Mouse (Mus musculus) embryonic facial prominence, embryonic 15.5 days (tissue): ENCODE results near the gene Fam32a. TPM values are rescaled to one million over a fixed set of nuclear protein-coding genes. Genes with fewer than 3 reads are reported as not detected.
A peak's percentile ranks its signal among the peaks of the same experiment; 100 is the strongest.

ENCODE experiments used
- ATAC-seq: fragments of 200-750 bp; cut with Nextera tagmentation; 2 replicates; pipeline ENCODE4 v1.8.0; 2017; ENCODE audit warnings: low read depth, moderate TSS enrichment; ENCODE audit not compliant: insufficient number of reproducible peaks, low FRiP score, low TSS enrichment
- H3K27ac ChIP-seq: fragments of 300-500 bp; sonication (generic); replicated peaks from 2 replicates; pipeline ENCODE4 v1.5.1; 2015; ENCODE audit warnings: mild to moderate bottlenecking, inconsistent platforms
- H3K27me3 ChIP-seq: fragments of 300-500 bp; sonication (generic); 2 replicates; pipeline ENCODE4 v1.6.1; 2015; ENCODE audit warnings: inconsistent platforms
- H3K36me3 ChIP-seq: fragments of 300-500 bp; sonication (generic); 2 replicates; pipeline ENCODE4 v1.6.1; 2015; ENCODE audit warnings: mild to moderate bottlenecking, inconsistent platforms
- H3K4me1 ChIP-seq: fragments of 300-500 bp; sonication (generic); 2 replicates; pipeline ENCODE4 v1.6.1; 2015; ENCODE audit warnings: inconsistent platforms
- H3K4me2 ChIP-seq: fragments of 300-500 bp; sonication (generic); replicated peaks from 2 replicates; pipeline ENCODE4 v1.6.1; 2015; ENCODE audit warnings: mild to moderate bottlenecking, inconsistent platforms
- H3K4me3 ChIP-seq: fragments of 300-500 bp; sonication (generic); replicated peaks from 2 replicates; pipeline ENCODE4 v1.5.1; 2015; ENCODE audit warnings: mild to moderate bottlenecking, inconsistent platforms
- H3K9ac ChIP-seq: fragments of 300-500 bp; sonication (generic); 2 replicates; pipeline ENCODE4 v1.6.1; 2015; ENCODE audit warnings: inconsistent platforms
- H3K9me3 ChIP-seq: fragments of 300-500 bp; sonication (generic); replicated peaks from 2 replicates; pipeline ENCODE4 v1.6.1; 2016; ENCODE audit warnings: inconsistent platforms
- WGBS: fragments of 180-500 bp; shearing (Covaris S2); methylation state at CpG from one replicate; pipeline ENCODE4 v1.1.7; 2015; 5-methylcytosine and 5-hydroxymethylcytosine counted together
- polyA plus RNA-seq: library from polyadenylated mRNA; unstranded; fragments of >200 nt; fragmentation: Nextera tagmentation; extraction: Ambion mirVana; gene quantifications from 2 replicates; pipeline ENCODE4 v1.2.1, GENCODE M21; 2015

Fam32a gene
- polyA plus RNA-seq, 1 experiment from 2014 or later: 71.0 TPM

DNA sequence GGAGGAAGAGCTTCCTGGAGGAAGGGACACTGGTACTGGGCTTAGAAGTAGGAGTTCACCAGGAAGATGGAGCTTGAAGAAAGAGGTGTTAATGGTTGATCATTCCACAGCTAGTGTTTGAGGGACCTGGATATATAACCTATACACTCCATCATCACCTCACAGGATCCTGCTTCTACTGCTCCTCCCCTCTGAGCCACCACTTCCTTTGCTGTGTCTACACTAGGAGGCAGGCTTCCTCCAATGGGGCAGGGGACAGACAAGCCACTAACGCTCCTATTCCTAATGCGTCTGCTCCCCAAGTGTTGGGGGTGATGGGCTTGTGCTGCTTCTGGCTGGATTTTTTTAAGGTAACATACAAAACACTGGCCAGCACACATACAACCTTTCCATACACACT, 8.8 kb upstream of the Fam32a start:
- Histone ChIP-seq H3K9ac (no peak overlapping the region), H3K4me1 (no peaks in the 10 kb centered on the region), H3K27ac (no peak overlapping the region), H3K4me2 (no peak overlapping the region), H3K4me3 (no peak overlapping the region), H3K9me3 (no peaks in the 10 kb centered on the region), H3K27me3 (0 out of 2 replicates have a peak, but pooled peaks cover 2% of the 10 kb centered on the region), H3K36me3 (no peaks in the 10 kb centered on the region)
- ATAC-seq: no peak
- 77% methylated on average over 2 of the region's 2 CpGs for WGBS

DNA sequence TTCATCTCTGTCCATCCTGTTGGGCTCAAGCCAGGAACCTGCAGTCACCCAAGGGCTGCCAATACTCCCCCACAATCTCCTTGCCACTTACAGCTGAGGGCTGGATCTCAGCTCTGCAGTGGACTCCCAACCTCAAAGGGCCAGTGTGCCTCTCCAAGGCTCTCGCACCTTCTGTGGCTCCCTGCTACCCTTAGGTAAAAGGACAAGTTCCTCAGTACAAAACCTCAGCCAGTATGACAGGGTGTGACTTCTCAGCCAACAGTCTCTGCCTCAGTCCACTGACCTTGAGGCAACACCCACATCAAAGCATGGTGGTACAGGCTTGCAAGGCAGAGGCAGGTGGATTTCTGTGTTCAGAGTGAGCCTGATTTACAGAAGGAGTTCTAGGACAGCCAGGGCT, 7.7 kb upstream of the Fam32a start:
- no peak overlapping the region for H3K4me2 ChIP-seq
- no peak overlapping the region for H3K4me3 ChIP-seq
- no peaks in the 10 kb centered on the region for H3K9me3 ChIP-seq
- no peaks in the 10 kb centered on the region for H3K36me3 ChIP-seq
- 0 out of 2 replicates have a peak, but pooled peaks cover 2% of the 10 kb centered on the region for H3K27me3 ChIP-seq
- H3K4me1 ChIP-seq: no peaks in the 10 kb centered on the region
- H3K27ac ChIP-seq: no peak overlapping the region
- no peak for ATAC-seq
- no peak overlapping the region for H3K9ac ChIP-seq
- 83% methylated on average over 1 of the region's 1 CpGs for WGBS

DNA sequence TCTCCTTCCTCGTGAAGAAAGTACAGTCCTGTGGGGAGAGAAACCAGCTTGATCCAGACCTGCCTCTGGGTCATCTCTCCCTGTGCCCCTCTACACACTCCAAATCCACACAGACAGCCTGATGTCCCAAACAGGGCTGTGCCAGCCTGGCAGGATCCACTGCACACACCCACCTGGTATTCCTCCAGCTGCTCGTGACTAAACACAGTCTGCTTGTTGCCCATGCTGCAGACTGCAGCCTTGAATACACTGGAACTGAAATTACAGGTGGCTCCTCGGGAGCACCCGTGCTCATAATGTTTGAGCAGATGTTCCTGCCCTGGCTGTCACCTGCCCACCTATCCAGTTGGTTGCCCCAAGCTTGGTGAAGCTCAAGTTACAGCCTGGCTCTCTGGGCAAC, 6.8 kb upstream of the Fam32a start, which contains the start of gene Cib3:
Cib3 (minus strand) TSS at position 87 of the 400 bp plus-strand sequence.
- Histone ChIP-seq H3K9ac (no peak within 1 kb of the TSS), H3K4me1 (no peaks in the 10 kb centered on the region), H3K36me3 (no peaks in the 10 kb centered on the region), H3K9me3 (no peaks in the 10 kb centered on the region), H3K4me3 (no peak within 1 kb of the TSS), H3K27ac (no peak within 1 kb of the TSS), H3K27me3 (0 out of 2 replicates have a peak, but pooled peaks cover 2% of the 10 kb centered on the region), H3K4me2 (no peak within 1 kb of the TSS)
- ATAC-seq: no peak
- WGBS: 36% methylated on average over 4 of the region's 4 CpGs

DNA sequence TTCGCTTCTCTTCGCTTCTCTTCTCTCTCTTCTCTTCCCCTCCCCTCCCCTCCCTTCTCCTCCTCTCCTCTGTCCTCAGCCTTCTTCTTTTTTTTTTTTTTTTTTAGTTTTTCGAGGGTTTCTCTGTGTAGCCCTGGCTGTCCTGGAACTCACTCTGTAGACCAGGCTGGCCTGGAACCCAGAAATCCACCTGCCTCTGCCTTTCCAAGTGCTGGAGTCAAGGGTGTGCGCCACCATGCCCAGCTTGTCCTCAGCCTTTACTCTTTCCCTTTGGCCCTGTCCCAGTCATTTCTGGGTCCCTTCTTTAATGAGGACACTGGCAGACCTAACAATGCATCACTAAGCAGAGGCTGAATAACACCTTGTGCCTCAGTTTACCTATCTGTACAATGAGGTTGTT, 6.0 kb upstream of the Fam32a start, which contains the start of gene Gm11034:
Gm11034 (minus strand) TSS at position 101 of the 400 bp plus-strand sequence.
- no peak for ATAC-seq
- no peak within 1 kb of the TSS for H3K9ac ChIP-seq
- no peak within 1 kb of the TSS for H3K4me3 ChIP-seq
- H3K9me3 ChIP-seq: no peaks in the 10 kb centered on the region
- no peak within 1 kb of the TSS for H3K4me2 ChIP-seq
- no peaks in the 10 kb centered on the region for H3K36me3 ChIP-seq
- no peak within 1 kb of the TSS for H3K27ac ChIP-seq
- 0 out of 2 replicates have a peak, but pooled peaks cover 2% of the 10 kb centered on the region for H3K27me3 ChIP-seq
- WGBS: 76% methylated on average over 4 of the region's 4 CpGs
- no peaks in the 10 kb centered on the region for H3K4me1 ChIP-seq

DNA sequence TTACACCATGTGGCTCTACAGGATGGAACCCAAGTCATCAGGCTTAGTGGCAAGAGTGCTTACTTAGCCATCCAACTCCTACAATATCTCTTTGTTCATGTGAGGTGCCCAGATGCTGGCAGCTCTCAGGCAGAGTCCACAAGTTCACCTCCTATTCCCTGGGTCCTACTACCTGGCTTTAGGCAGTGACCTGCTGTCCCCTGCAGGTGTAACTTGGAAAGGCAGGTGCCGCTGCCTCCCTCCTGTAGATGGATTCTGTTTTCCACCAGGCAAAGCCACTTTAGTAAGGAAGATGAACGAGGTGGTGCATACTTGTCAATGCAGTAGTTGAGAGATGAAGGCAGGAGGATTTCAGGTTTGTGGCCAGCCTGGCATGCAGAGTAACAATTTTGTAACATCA, 4.5 kb upstream of the Fam32a start:
- Histone ChIP-seq H3K4me2 (no peak overlapping the region), H3K4me3 (no peak overlapping the region), H3K27ac (no peak overlapping the region), H3K36me3 (no peaks in the 10 kb centered on the region), H3K9ac (no peak overlapping the region), H3K27me3 (0 out of 2 replicates have a peak, but pooled peaks cover 2% of the 10 kb centered on the region), H3K4me1 (no peaks in the 10 kb centered on the region), H3K9me3 (no peaks in the 10 kb centered on the region)
- no peak for ATAC-seq
- WGBS: 46% methylated on average over 2 of the region's 2 CpGs

DNA sequence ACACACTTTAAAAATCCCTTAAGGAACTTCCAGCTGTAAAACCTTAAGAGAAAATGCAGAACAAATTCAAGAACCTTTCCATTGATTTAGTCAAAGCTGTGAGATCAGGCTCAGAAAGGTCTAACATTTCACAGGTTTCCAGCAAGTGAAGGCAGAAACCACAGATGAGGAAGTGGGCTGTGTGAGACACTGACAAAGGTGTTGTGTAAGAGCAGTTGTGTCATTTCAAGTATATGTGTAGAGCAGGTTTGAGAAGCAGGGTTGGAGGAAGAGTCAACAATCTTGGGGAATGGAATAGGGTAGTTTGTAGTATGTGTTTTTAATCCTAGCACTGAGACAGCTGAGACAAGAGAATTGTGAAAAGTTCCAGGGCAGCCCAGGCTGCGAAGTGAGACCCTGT, 3.7 kb upstream of the Fam32a start:
- Histone ChIP-seq H3K27me3 (0 out of 2 replicates have a peak, but pooled peaks cover 2% of the 10 kb centered on the region), H3K4me1 (peaks cover 8% of the 10 kb centered on the region), H3K27ac (no peak overlapping the region), H3K9ac (no peak overlapping the region), H3K9me3 (no peaks in the 10 kb centered on the region), H3K4me2 (no peak overlapping the region), H3K4me3 (no peak overlapping the region), H3K36me3 (0 out of 2 replicates have a peak, but pooled peaks cover 1% of the 10 kb centered on the region)
- WGBS: 48% methylated on average over 1 of the region's 1 CpGs
- no peak for ATAC-seq

DNA sequence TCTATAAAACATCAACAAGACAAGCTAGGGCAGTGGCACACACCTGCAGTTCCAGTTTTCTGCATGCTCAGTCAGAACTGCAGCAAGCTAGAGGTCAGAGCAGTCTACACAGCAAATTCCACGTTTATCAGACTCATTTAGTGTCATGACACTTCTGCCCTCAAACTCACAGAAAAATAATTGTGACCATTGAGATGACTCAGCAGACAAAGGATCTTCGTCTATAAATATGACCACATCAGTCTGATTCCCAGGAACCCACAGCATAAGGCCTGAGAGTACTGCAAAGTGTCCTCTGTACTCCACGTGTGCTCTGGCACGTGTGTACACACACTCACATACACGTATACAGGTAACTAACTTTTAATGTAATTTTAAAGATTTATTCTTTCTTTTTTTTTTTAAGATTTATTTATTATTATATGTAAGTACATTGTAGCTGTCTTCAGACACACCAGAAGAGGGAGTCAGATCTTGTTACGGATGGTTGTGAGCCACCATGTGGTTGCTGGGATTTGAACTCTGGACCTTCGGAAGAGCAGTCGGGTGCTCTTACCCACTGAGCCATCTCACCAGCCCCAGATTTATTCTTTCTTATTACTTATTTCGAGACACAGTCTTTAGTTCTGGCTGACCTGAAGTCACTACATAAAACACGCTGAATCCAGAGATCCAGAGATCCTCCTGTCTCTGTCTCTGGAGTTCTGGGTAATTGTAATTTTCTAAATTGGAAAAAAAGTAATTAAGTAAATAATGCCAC, 569 bp upstream of the Fam32a start:
- Histone ChIP-seq H3K4me1 (peaks cover 15% of the 10 kb centered on the region), H3K27me3 (0 out of 2 replicates have a peak, but pooled peaks cover 2% of the 10 kb centered on the region), H3K9ac (no peak overlapping the region), H3K9me3 (no peaks in the 10 kb centered on the region), H3K36me3 (peaks cover 30% of the 10 kb centered on the region), H3K4me3 (peak overlapping the region; percentile 82), H3K4me2 (peak overlapping the region; percentile 66), H3K27ac (no peak overlapping the region)
- 78% methylated on average over 10 of the region's 10 CpGs for WGBS
- ATAC-seq: no peak

DNA sequence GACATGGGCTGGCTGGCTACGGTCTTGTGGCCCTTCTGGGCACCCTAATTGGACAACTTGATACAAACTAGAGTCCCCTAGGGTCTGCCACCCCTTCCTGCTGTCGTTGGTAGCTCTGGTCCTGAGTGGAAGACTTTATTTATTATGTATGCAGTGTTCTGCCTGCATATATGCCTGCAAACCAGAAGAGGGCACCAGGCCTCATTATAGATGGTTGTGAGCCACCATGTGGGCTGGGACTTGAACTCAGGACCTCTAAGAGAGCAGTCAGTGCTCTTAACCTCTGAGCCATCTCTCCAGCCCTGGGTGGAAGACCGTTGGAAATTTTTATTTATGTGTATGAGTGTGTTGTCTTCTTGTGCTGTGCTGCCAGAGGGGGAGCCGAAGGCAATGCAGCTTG, 1.2 kb downstream of the Fam32a start:
- H3K27me3 ChIP-seq: no peaks in the 10 kb centered on the region
- no peak for ATAC-seq
- H3K9ac ChIP-seq: no peak overlapping the region
- H3K27ac ChIP-seq: no peak overlapping the region
- no peaks in the 10 kb centered on the region for H3K9me3 ChIP-seq
- peak overlapping the region; percentile 66 for H3K4me2 ChIP-seq
- WGBS: 86% methylated on average over 4 of the region's 4 CpGs
- H3K36me3 ChIP-seq: peaks cover 30% of the 10 kb centered on the region
- H3K4me1 ChIP-seq: peaks cover 15% of the 10 kb centered on the region
- H3K4me3 ChIP-seq: peak overlapping the region; percentile 82

DNA sequence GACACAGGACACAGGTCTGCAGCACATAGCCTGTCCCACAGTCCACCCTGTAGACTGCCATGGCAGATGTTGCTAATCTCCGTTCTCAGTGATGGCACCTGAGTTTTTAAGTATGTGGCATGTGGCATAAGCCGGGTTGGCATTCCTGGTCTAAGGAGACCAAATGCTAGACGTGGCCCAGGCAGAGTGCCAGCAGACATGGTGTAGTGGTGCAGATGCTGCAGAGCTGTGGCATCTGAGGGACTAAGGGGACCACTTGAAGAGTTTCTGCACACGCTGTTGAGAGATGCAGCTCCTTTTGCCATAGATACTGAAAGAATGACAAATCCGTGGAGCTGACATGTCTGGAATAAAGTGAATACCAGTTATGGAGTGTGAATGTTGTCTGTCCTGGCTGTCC, 3.1 kb downstream of the Fam32a start:
- H3K36me3 ChIP-seq: peaks cover 30% of the 10 kb centered on the region
- peaks cover 15% of the 10 kb centered on the region for H3K4me1 ChIP-seq
- WGBS: 96% methylated on average over 5 of the region's 5 CpGs
- no peak for ATAC-seq
- H3K4me3 ChIP-seq: no peak overlapping the region
- H3K9me3 ChIP-seq: no peaks in the 10 kb centered on the region
- H3K4me2 ChIP-seq: no peak overlapping the region
- no peak overlapping the region for H3K27ac ChIP-seq
- no peak overlapping the region for H3K9ac ChIP-seq
- H3K27me3 ChIP-seq: no peaks in the 10 kb centered on the region

DNA sequence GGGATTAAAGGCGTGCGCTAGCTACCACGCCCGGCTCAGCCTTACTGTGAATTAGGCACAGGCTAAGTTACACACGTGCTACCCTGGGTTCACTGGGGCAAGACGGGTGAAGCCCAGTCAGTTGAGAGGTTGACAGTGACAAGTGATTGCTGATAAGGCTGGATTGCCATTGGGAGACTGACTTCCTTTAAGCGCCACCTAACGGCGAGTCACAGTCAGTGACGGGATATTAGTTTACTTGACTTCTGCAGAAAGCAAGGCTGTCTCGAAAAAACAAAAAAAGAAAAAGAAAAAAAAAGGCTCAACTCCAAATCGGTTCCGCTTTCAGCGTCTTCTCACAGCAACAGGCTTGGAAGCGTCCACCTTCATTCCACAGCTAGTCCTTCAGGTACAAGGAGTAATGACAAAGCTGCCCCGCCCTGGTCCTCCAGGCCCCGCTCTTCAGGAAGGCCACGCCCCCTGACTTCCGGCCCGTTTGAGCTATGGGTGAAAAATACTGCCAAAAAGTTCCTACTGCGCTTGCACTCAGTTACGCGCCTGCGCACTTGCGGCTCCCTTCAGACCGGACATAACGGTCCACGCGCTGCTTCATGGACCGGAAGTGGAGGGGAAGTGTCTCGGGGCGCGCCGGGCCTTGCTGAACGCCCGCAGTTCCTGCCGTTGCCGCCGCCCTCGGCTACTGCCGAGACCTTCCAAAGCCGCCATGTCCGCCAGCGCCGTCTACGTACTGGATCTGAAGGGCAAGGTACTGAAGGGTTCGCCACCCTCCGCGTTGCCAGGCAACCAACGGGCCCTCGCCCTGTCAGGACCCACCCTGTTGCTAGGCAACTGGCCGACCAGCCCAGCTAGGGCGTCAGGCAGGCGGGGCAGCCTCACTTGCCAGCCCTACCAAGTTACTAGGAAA, 20.2 kb downstream of the Fam32a start, which contains the start of gene Ap1m1:
Ap1m1 (plus strand) TSS at position 520 of the 904 bp plus-strand sequence.
- Histone ChIP-seq H3K9me3 (no peaks in the 10 kb centered on the region), H3K4me3 (peak within 1 kb of the TSS; percentile 79), H3K9ac (peak within 1 kb of the TSS; percentile 53), H3K27ac (peak within 1 kb of the TSS; percentile 97), H3K4me1 (peaks cover 22% of the 10 kb centered on the region), H3K4me2 (peak within 1 kb of the TSS; percentile 72), H3K36me3 (peaks cover 4% of the 10 kb centered on the region; the same call in 1 of the 2 replicates), H3K27me3 (no peaks in the 10 kb centered on the region)
- ATAC-seq: peak; percentile 96
- under 1% methylated on average over 54 of the region's 54 CpGs for WGBS

DNA sequence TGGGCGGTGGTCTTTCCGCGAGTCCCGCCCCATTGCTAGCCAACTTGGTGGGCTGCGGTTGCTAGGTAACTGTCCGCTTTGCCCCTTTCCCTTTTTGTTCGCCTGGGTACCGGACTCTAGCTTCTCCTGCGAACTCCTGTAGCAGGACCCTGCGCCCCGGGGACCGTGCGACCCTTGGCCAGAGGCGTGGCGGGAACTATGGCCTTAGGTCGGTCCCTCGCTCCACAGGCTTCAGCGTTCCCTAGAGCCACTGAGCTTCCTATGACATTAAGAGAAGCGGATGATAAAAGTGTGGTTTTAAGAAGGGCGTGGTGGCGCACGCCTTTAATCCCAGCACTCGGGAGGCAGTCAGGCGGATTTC, 20.9 kb downstream of the Fam32a start:
- ATAC-seq: no peak; the same call in 1 of the 2 replicates
- Histone ChIP-seq H3K9ac (peak overlapping the region; percentile 53), H3K9me3 (no peaks in the 10 kb centered on the region), H3K4me1 (peaks cover 22% of the 10 kb centered on the region), H3K4me2 (peak overlapping the region; percentile 72), H3K27ac (peak overlapping the region; percentile 97), H3K4me3 (peak overlapping the region; percentile 79), H3K36me3 (peaks cover 4% of the 10 kb centered on the region; the same call in 1 of the 2 replicates), H3K27me3 (no peaks in the 10 kb centered on the region)
- whole genome bisulfite sequencing: under 1% methylated on average over 24 of the region's 24 CpGs
